Comparison of ENCODE assay signal across 8 mouse cellular contexts in genomic region chr6:108700638-108701343, GRCm38 (mm10). TPM values are rescaled to one million over a fixed set of nuclear protein-coding genes. Genes with fewer than 3 reads are reported as not detected.
DNase-seq lines count a peak whose midpoint lies in the region; ATAC-seq lines count a peak whose summit lies in the region.
"Had no signal": no experiment of that assay in that cellular context is flagged by ENCODE, and none has a peak within 500 bp of the region (broad histone marks: within the 10 kb centered on the region; RNA-seq: fewer than 3 reads in every experiment).

No protein-coding gene starts in this region.

- H3K27ac ChIP-seq in liver, embryonic 12.5 days: no peak overlapping the region
- no peak overlapping the region for H3K27ac ChIP-seq in forebrain, embryonic 13.5 days
- no peak overlapping the region for H3K27ac ChIP-seq in neural tube, embryonic 14.5 days (ENCODE audit: low read depth, low read length)

- H3K36me3 ChIP-seq in liver, embryonic 12.5 days: no peaks in the 10 kb centered on the region
- H3K36me3 ChIP-seq in forebrain, embryonic 13.5 days (ENCODE audit: poor library complexity, severe bottlenecking): no peaks in the 10 kb centered on the region
- no peaks in the 10 kb centered on the region for H3K36me3 ChIP-seq in neural tube, embryonic 14.5 days (ENCODE audit: control insufficient read depth, insufficient read depth, low read length)

- H3K4me2 ChIP-seq in liver, embryonic 12.5 days: peak overlapping the region; percentile 50
- peak overlapping the region; percentile 47 for H3K4me2 ChIP-seq in forebrain, embryonic 13.5 days
- peak overlapping the region; percentile 39; the same call in 1 of the 2 replicates for H3K4me2 ChIP-seq in neural tube, embryonic 14.5 days (ENCODE audit: low read depth, low read length)

- DNase-seq in liver: no peak
- DNase-seq in layer of hippocampus, postnatal 25 days (ENCODE audit: extremely low spot score in 1 of 2, low spot score in 1 of 2): peak; percentile 12 to 21
- no peak for DNase-seq in left cerebral cortex, adult 11 months (ENCODE audit: low spot score)
- DNase-seq in urinary bladder, postnatal 14 days (ENCODE audit: low spot score): no peak
- DNase-seq: right cerebral cortex, postnatal 14 days had no signal

- no peaks in the 10 kb centered on the region for H3K9me3 ChIP-seq in liver, embryonic 12.5 days (replicated peaks)
- no peaks in the 10 kb centered on the region for H3K9me3 ChIP-seq in forebrain, embryonic 13.5 days (replicated peaks)
- no peaks in the 10 kb centered on the region for H3K9me3 ChIP-seq in neural tube, embryonic 14.5 days (ENCODE audit: control insufficient read depth, low read length)

- peaks cover 51% of the 10 kb centered on the region for H3K4me1 ChIP-seq in liver, embryonic 12.5 days
- peaks cover 14% of the 10 kb centered on the region for H3K4me1 ChIP-seq in forebrain, embryonic 13.5 days
- H3K4me1 ChIP-seq in neural tube, embryonic 14.5 days (ENCODE audit: control insufficient read depth, insufficient read depth, low read length): 0 out of 2 replicates have a peak, but pooled peaks cover 5% of the 10 kb centered on the region

- WGBS in liver, embryonic 12.5 days (ENCODE audit: insufficient replicate concordance): 17% methylated on average over 17 of the region's 17 CpGs
- 17% methylated on average over 15 of the region's 17 CpGs for WGBS in forebrain, embryonic 13.5 days
- 12% methylated on average over 17 of the region's 17 CpGs for WGBS in neural tube, embryonic 14.5 days

- no peak for ATAC-seq in liver, embryonic 12.5 days
- ATAC-seq in forebrain, embryonic 13.5 days: peak; percentile 41
- peak; percentile 58; the same call in 1 of the 2 replicates for ATAC-seq in neural tube, embryonic 14.5 days (ENCODE audit: low read depth)

- no peak overlapping the region for H3K9ac ChIP-seq in liver, embryonic 12.5 days
- no peak overlapping the region; the same call in 1 of the 2 replicates for H3K9ac ChIP-seq in forebrain, embryonic 13.5 days
- no peak overlapping the region for H3K9ac ChIP-seq in neural tube, embryonic 14.5 days (replicated peaks; ENCODE audit: low read depth, low read length)

- H3K4me3 ChIP-seq in liver, embryonic 12.5 days: no peak overlapping the region
- no peak overlapping the region for H3K4me3 ChIP-seq in forebrain, embryonic 13.5 days
- no peak overlapping the region for H3K4me3 ChIP-seq in neural tube, embryonic 14.5 days (ENCODE audit: low read depth, low read length)

- H3K27me3 ChIP-seq in liver, embryonic 12.5 days (replicated peaks): peaks cover 9% of the 10 kb centered on the region
- 0 out of 2 replicates have a peak, but pooled peaks cover 8% of the 10 kb centered on the region for H3K27me3 ChIP-seq in forebrain, embryonic 13.5 days
- H3K27me3 ChIP-seq in neural tube, embryonic 14.5 days (ENCODE audit: control insufficient read depth, insufficient read depth, low read length): no peaks in the 10 kb centered on the region

RNA-seq across cellular contexts. Expression of gene Bhlhe40, which starts 40.4 kb away (rescaled TPM):
- polyA plus RNA-seq in liver, embryonic 12.5 days (2016; fragmentation: Nextera tagmentation; extraction: Ambion mirVana): 4.0 and 6.1 TPM in 2 replicates
- polyA plus RNA-seq in forebrain, embryonic 13.5 days (2015; fragmentation: Nextera tagmentation; extraction: Ambion mirVana): 6.8 and 8.1 TPM in 2 replicates
- 10 to 100 TPM; 82.5 to 98.5 TPM for total RNA-seq in layer of hippocampus, postnatal 25 days (2021)
- 4.0 and 4.4 TPM in 2 replicates for polyA plus RNA-seq in neural tube, embryonic 14.5 days (2014; fragmentation: Nextera tagmentation; extraction: Ambion mirVana)

Comparison
In these comparisons a context has a peak if more than half of its experiments do, and no peak if none do; other contexts are left out.
1. DNase-seq: peak in layer of hippocampus, postnatal 25 days (2 of 2); none in liver (single experiment), left cerebral cortex, adult 11 months (single experiment) and urinary bladder, postnatal 14 days (single experiment).
2. Peak in every context shown above with its lines, with median percentiles within 50 percentile points of each other: H3K4me2 ChIP-seq.